Mouse (Mus musculus) kidney, adult 2 months (tissue): Measurements from ENCODE around the gene Slmap.

Experiments
- CTCF ChIP-seq: fragments of 200-500 bp; conservative IDR thresholded peaks from 2 replicates; pipeline ENCODE4 v1.5.1; 2011; ENCODE audit warnings: low read depth, mild to moderate bottlenecking, control low read depth, low read length, moderate library complexity, mixed read lengths; ENCODE audit not compliant: insufficient read depth, insufficient read length
- POLR2A ChIP-seq: fragments of 200-500 bp; IDR thresholded peaks from one replicate; pipeline ENCODE4 v1.6.1; 2011; ENCODE audit warnings: low read depth, low read length, control low read depth

GRCm38 (mm10) chr14:26562247-26562646 lies 27.5 kb upstream of the Slmap start:
- TF ChIP-seq CTCF (no peak), POLR2A (no peak)
